Mouse (Mus musculus) stomach, postnatal 0 days (tissue): ENCODE measurements around the gene Usp43. TPM values are rescaled to one million over a fixed set of nuclear protein-coding genes. Genes with fewer than 3 reads are reported as not detected.
A peak's percentile ranks its signal among the peaks of the same experiment; 100 is the strongest.

Experiments used
- ATAC-seq: fragments of 200-750 bp; cut with Nextera tagmentation; 2 replicates; pipeline ENCODE4 v1.8.0; 2017; ENCODE audit not compliant: low FRiP score, low TSS enrichment
- DNase-seq: peaks from one replicate; pipeline ENCODE4 v3.0.0-alpha.2; 2016; ENCODE audit warnings: low spot score
- H3K27ac ChIP-seq: fragments of 300-500 bp; sonication (generic); replicated peaks from 2 replicates; pipeline ENCODE4 v1.5.1; 2014; ENCODE audit warnings: mild to moderate bottlenecking, control low read depth
- H3K27me3 ChIP-seq: fragments of 300-500 bp; sonication (generic); 2 replicates; pipeline ENCODE4 v1.6.1; 2014; ENCODE audit warnings: low read length; ENCODE audit not compliant: control insufficient read depth, insufficient read depth
- H3K36me3 ChIP-seq: fragments of 300-500 bp; sonication (generic); 2 replicates; pipeline ENCODE4 v1.6.1; 2014; ENCODE audit warnings: low read length, mixed read lengths; ENCODE audit not compliant: control insufficient read depth, insufficient read depth
- H3K4me1 ChIP-seq: fragments of 300-500 bp; sonication (generic); replicated peaks from 2 replicates; pipeline ENCODE4 v1.6.1; 2014; ENCODE audit warnings: antibody characterized with exemption; ENCODE audit not compliant: control insufficient read depth, insufficient read depth
- H3K4me2 ChIP-seq: fragments of 300-500 bp; sonication (generic); replicated peaks from 2 replicates; pipeline ENCODE4 v1.6.1; 2014; ENCODE audit warnings: low read depth, mild to moderate bottlenecking, control low read depth, moderate library complexity
- H3K4me3 ChIP-seq: fragments of 300-500 bp; sonication (generic); 2 replicates; pipeline ENCODE4 v1.5.1; 2014; ENCODE audit warnings: low read depth, low read length, control low read depth
- H3K9ac ChIP-seq: fragments of 300-500 bp; sonication (generic); 2 replicates; pipeline ENCODE4 v1.6.1; 2014; ENCODE audit warnings: mild to moderate bottlenecking, low read length, control low read depth, mixed read lengths
- H3K9me3 ChIP-seq: fragments of 300-500 bp; sonication (generic); 2 replicates; pipeline ENCODE4 v1.6.1; 2016; ENCODE audit warnings: low read length; ENCODE audit not compliant: control insufficient read depth
- CTCF ChIP-seq: IDR thresholded peaks from 2 replicates; pipeline ENCODE4 v1.5.1; 2016; ENCODE audit warnings: antibody characterized with exemption, low read depth, mild to moderate bottlenecking, moderate library complexity
- EP300 ChIP-seq: optimal IDR thresholded peaks from 2 replicates; pipeline ENCODE3; 2016; ENCODE audit warnings: antibody characterized with exemption
- WGBS: fragments of 180-500 bp; shearing (Covaris S2); extraction: QIAGEN DNeasy Blood & Tissue Kit; methylation state at CpG from one replicate; pipeline ENCODE4 v1.1.7; 2014; 5-methylcytosine and 5-hydroxymethylcytosine counted together
- polyA plus RNA-seq: library from polyadenylated mRNA; unstranded; fragments of >200 nt; fragmentation: Nextera tagmentation; extraction: Ambion mirVana; gene quantifications from 2 replicates; pipeline ENCODE4 v1.2.1, GENCODE M21; 2015

Usp43 gene
- polyA plus RNA-seq, 1 experiment from 2014 or later, result 2.0 TPM

DNA sequence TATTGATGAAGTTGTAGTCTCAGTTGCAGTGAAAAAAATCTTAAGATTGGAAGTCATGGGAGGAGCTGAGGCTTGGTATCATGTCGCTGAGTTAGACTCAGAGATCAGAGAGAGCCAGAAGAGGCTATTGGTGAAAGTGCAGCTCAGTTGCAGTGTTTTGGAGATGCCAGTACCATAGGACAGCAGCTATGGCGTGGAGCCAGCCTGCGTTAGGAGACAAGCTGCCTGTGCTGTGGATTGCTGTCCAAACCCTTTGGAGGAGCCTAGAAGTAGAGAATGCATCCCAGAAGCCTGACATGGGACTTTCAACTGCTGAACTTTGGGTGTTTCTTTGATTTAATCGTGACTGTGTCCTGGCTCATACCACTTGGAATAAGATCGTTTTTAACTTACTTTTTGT lies 90.1 kb downstream of the Usp43 start:
- Histone ChIP-seq H3K27ac (no peak overlapping the region), H3K9me3 (no peaks in the 10 kb centered on the region), H3K4me3 (no peak overlapping the region), H3K9ac (no peak overlapping the region), H3K4me1 (no peaks in the 10 kb centered on the region), H3K4me2 (no peak overlapping the region), H3K27me3 (no peaks in the 10 kb centered on the region), H3K36me3 (no peaks in the 10 kb centered on the region)
- DNase-seq (no peak), ATAC-seq (no peak)
- TF ChIP-seq EP300 (no peak), CTCF (no peak)
- 56% methylated on average over 5 of the region's 5 CpGs for WGBS

DNA sequence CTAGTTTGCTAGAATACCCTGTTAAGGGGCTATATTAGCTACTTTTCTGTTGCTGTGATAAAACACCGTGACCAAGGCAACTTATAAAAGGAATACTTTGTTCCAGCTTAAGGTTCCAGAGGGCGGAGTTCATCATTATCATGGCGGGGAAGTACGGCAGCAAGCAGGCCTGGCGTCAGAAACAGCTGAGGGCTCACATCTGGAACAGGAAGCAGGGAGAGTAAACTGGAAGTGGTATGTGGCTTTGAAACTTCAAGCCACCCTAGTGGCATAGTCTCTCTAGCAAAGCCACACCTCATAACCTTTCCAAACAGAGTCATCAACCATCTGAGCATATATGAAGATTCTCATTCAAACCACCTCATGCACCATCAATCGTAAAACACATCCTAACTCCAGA lies 92.4 kb downstream of the Usp43 start:
- WGBS, result 68% methylated on average over 6 of the region's 6 CpGs
- ATAC-seq, result no peak
- TF ChIP-seq EP300 (no peak), CTCF (no peak)

DNA sequence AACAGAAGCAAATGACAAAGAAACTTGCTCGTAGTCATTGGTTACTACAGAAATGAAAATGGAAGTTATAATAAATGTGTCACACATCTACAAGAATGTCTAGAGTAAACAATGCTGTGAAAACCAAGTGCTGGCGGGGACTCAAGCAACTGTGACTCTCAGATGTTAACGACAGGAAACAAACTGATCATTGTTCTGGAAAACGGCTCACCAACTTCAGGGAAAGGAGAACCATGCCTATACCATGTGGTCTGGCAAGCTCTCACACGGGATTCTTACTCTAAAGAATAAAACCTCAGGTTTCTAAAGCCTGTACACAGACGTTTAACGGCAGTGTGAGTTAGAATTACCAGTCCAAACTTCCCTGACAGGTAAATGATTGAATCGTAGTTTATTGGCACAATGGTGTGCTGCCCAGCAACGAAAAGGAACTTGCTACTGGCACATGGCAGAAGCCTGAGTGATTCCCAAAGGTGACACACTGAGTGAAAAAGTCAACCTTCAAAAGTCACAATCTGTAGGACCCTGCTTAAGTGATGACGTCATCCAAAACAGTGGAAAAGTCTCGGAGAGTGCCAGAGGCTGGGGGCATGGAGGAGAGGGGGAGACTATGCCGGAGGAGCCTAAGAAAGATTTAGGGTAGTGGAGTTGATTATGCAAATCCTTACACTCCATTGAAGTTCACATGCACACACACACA lies 93.4 kb downstream of the Usp43 start:
- H3K4me2 ChIP-seq, result 0 out of 2 replicates have a peak overlapping the region, but pooled peaks have one; percentile 15
- H3K9ac ChIP-seq, result no peak overlapping the region
- TF ChIP-seq EP300 (no peak), CTCF (no peak)
- WGBS, result 14% methylated on average over 12 of the region's 12 CpGs
- no peaks in the 10 kb centered on the region for H3K9me3 ChIP-seq
- H3K27me3 ChIP-seq, result no peaks in the 10 kb centered on the region
- no peak overlapping the region for H3K4me3 ChIP-seq
- H3K27ac ChIP-seq, result no peak overlapping the region
- ATAC-seq, result peak; percentile 80
- H3K4me1 ChIP-seq, result no peaks in the 10 kb centered on the region
- no peaks in the 10 kb centered on the region for H3K36me3 ChIP-seq
- DNase-seq, result peak; percentile 51

More for the DNA sequence above, 92.4 kb downstream of the Usp43 start:
- H3K27ac ChIP-seq, result no peak overlapping the region
- H3K36me3 ChIP-seq, result no peaks in the 10 kb centered on the region
- no peaks in the 10 kb centered on the region for H3K27me3 ChIP-seq
- H3K9me3 ChIP-seq, result no peaks in the 10 kb centered on the region
- no peak for DNase-seq
- H3K4me1 ChIP-seq, result no peaks in the 10 kb centered on the region
- H3K4me2 ChIP-seq, result no peak overlapping the region
- no peak overlapping the region for H3K9ac ChIP-seq
- no peak overlapping the region for H3K4me3 ChIP-seq

DNA sequence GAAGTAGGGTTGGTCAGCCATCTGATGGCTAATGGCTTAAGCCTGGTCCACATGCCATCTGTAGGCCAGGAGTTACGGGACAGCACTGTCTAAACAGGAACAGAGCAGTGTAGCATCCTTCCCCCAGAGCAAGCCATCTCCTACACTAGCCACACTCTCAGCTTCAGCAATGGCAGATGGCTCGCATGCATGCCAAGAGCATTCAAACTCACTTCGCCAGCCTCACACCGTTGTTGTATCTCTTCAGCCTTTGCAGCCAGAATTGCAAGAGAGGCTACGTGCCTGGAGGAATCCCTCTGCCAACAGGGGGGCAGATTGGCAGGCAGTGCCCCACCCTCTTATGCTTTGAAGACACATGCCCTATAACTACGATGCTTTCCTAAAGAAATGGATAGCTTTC lies 100.4 kb downstream of the Usp43 start:
- WGBS, result 90% methylated on average over 6 of the region's 6 CpGs

DNA sequence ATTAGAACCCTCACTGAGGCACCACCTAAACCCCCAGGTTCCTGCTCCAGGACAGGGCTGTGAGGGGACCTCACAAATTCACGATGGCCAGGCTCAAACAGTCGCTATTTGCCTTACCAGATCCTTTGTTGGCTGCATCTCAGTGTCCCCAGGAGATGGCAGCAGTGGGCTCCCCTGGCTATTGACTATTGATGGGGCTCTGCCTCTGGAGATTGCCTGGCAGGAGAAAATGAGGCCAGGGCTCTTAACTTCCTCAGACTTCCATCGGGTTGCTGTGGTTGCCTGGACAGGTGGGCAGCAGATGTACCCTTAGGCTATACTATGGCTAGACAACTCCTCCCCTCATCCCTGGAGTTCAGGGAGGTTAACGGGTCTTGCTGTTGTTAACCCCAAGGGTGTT lies 101.7 kb downstream of the Usp43 start:
- WGBS, result 30% methylated on average over 4 of the region's 4 CpGs
- H3K9ac ChIP-seq, result no peak overlapping the region
- H3K4me3 ChIP-seq, result no peak overlapping the region
- DNase-seq (peak; percentile 78), ATAC-seq (0 out of 2 replicates have a peak, but pooled peaks have one; percentile 10)
- H3K4me2 ChIP-seq, result no peak overlapping the region
- H3K4me1 ChIP-seq, result no peaks in the 10 kb centered on the region
- H3K27me3 ChIP-seq, result no peaks in the 10 kb centered on the region
- no peak overlapping the region for H3K27ac ChIP-seq
- TF ChIP-seq EP300 (no peak), CTCF (peak; percentile 83)
- H3K36me3 ChIP-seq, result no peaks in the 10 kb centered on the region
- no peaks in the 10 kb centered on the region for H3K9me3 ChIP-seq

More for the DNA sequence above, 100.4 kb downstream of the Usp43 start:
- Histone ChIP-seq H3K27me3 (no peaks in the 10 kb centered on the region), H3K27ac (no peak overlapping the region), H3K4me1 (no peaks in the 10 kb centered on the region), H3K4me2 (no peak overlapping the region), H3K4me3 (no peak overlapping the region), H3K9me3 (no peaks in the 10 kb centered on the region), H3K9ac (no peak overlapping the region), H3K36me3 (no peaks in the 10 kb centered on the region)
- TF ChIP-seq EP300 (no peak), CTCF (no peak)
- ATAC-seq (peak; percentile 51; the same call in 1 of the 2 replicates), DNase-seq (no peak)

DNA sequence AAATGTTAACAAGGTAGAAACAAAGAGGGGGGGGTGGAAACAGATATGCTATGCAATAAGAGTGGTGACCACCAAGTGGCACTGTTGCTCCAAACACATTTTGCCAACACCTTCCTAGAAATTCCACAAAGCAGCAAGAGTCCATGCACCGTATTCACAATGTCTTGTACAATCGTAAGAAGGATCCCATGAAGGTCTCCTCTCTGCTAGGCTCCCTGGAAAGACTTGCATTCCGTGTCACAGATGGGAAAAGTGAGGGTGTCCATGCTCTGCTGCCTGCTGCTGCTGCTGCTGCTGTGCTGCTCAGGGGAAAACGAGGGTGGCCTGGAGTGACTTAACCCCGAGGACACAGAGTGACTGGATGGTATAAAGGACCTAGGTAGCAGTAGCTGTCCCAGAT lies 102.3 kb downstream of the Usp43 start:
- TF ChIP-seq EP300, result no peak
- peak; percentile 88 for TF ChIP-seq CTCF
- 0 out of 2 replicates have a peak, but pooled peaks have one; percentile 35 for ATAC-seq
- no peaks in the 10 kb centered on the region for H3K36me3 ChIP-seq
- H3K9me3 ChIP-seq, result no peaks in the 10 kb centered on the region
- WGBS, result 11% methylated on average over 5 of the region's 5 CpGs
- H3K4me2 ChIP-seq, result peak overlapping the region; percentile 35; the same call in 1 of the 2 replicates
- no peaks in the 10 kb centered on the region for H3K4me1 ChIP-seq
- H3K9ac ChIP-seq, result no peak overlapping the region
- no peaks in the 10 kb centered on the region for H3K27me3 ChIP-seq
- no peak overlapping the region for H3K27ac ChIP-seq
- no peak overlapping the region for H3K4me3 ChIP-seq
- DNase-seq, result peak; percentile 63
